In the genomic region with DNA sequence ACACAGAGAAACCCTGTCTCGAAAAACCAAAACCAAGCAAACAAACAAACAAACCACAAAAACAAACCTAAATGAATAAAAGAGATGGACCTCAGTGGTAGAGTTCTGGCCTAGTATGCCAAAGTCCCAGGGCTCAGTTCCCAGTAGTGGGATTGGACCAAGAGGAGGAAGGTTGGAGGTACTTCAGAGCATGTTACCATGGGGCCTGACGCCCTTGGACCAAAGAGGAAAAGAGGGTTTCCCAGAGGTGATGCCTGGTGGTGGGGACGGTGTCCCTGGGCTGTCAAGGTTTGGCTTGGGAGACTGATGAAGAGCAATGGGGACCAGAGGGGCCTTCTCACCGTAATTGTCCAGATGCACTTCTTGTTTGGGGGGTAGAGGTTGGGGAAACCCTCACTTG, we compare ENCODE assay signal across 9 mouse cellular contexts. TPM values are rescaled to one million over a fixed set of nuclear protein-coding genes. Genes with fewer than 3 reads are reported as not detected.
DNase-seq lines count a peak whose midpoint lies in the region; ATAC-seq lines count a peak whose summit lies in the region.
"Had no signal": no experiment of that assay in that cellular context is flagged by ENCODE, and none has a peak within 500 bp of the region (broad histone marks: within the 10 kb centered on the region; RNA-seq: fewer than 3 reads in every experiment).

No protein-coding gene starts in this region.

- no peaks in the 10 kb centered on the region for H3K27me3 ChIP-seq in kidney, embryonic 15.5 days
- H3K27me3 ChIP-seq in embryonic facial prominence, embryonic 13.5 days, result no peaks in the 10 kb centered on the region
- peaks cover 20% of the 10 kb centered on the region for H3K27me3 ChIP-seq in liver, embryonic 13.5 days

- ATAC-seq in kidney, embryonic 15.5 days (replicated peaks; ENCODE audit: low FRiP score), result no peak
- ATAC-seq in embryonic facial prominence, embryonic 13.5 days (ENCODE audit: insufficient number of reproducible peaks, insufficient read depth, low FRiP score, low TSS enrichment, low read depth), result no peak
- ATAC-seq in liver, embryonic 13.5 days (ENCODE audit: low read depth), result no peak
- ATAC-seq: inflammation-experienced regulatory T-cells, adult 6 months had no signal

- H3K4me3 ChIP-seq in kidney, embryonic 15.5 days (replicated peaks), result peak overlapping the region; percentile 43
- peak overlapping the region; percentile 43 for H3K4me3 ChIP-seq in embryonic facial prominence, embryonic 13.5 days
- H3K4me3 ChIP-seq in liver, embryonic 13.5 days (replicated peaks), result peak overlapping the region; percentile 16

- 52% methylated on average over 4 of the region's 4 CpGs for WGBS in kidney, embryonic 15.5 days
- 39% methylated on average over 4 of the region's 4 CpGs for WGBS in embryonic facial prominence, embryonic 13.5 days
- 82% methylated on average over 4 of the region's 4 CpGs for WGBS in liver, embryonic 13.5 days (ENCODE audit: insufficient replicate concordance)

- peak overlapping the region; percentile 31; the same call in 1 of the 2 replicates for H3K9ac ChIP-seq in kidney, embryonic 15.5 days
- peak overlapping the region; percentile 68 for H3K9ac ChIP-seq in embryonic facial prominence, embryonic 13.5 days
- H3K9ac ChIP-seq in liver, embryonic 13.5 days, result peak overlapping the region; percentile 29; the same call in 1 of the 2 replicates

- peaks cover 62% of the 10 kb centered on the region for H3K4me1 ChIP-seq in kidney, embryonic 15.5 days
- H3K4me1 ChIP-seq in embryonic facial prominence, embryonic 13.5 days, result peaks cover 64% of the 10 kb centered on the region
- peaks cover 64% of the 10 kb centered on the region for H3K4me1 ChIP-seq in liver, embryonic 13.5 days (replicated peaks)

- no peaks in the 10 kb centered on the region for H3K9me3 ChIP-seq in kidney, embryonic 15.5 days (replicated peaks)
- no peaks in the 10 kb centered on the region for H3K9me3 ChIP-seq in embryonic facial prominence, embryonic 13.5 days
- no peaks in the 10 kb centered on the region for H3K9me3 ChIP-seq in liver, embryonic 13.5 days (replicated peaks)
- H3K9me3 ChIP-seq: megakaryocyte, embryonic 14.5 days had no signal

- peak overlapping the region; percentile 96 for H3K27ac ChIP-seq in kidney, embryonic 15.5 days
- peak overlapping the region; percentile 99 for H3K27ac ChIP-seq in embryonic facial prominence, embryonic 13.5 days
- H3K27ac ChIP-seq in liver, embryonic 13.5 days, result 0 out of 2 replicates have a peak overlapping the region, but pooled peaks have one; percentile 13

- peak overlapping the region; percentile 56 for H3K4me2 ChIP-seq in kidney, embryonic 15.5 days
- H3K4me2 ChIP-seq in embryonic facial prominence, embryonic 13.5 days, result peak overlapping the region; percentile 72
- H3K4me2 ChIP-seq in liver, embryonic 13.5 days, result peak overlapping the region; percentile 32

- DNase-seq in kidney, postnatal 14 days, result no peak
- peak; percentile 34 for DNase-seq in NIH3T3 (ENCODE audit: low read depth)
- no peak for DNase-seq in liver, embryonic 13.5 days
- no peak for DNase-seq in retina, postnatal 1 day
- no peak for DNase-seq in frontal cortex, adult 2 months (ENCODE audit: extremely low spot score in 1 of 2, low spot score in 1 of 2)

- peaks cover 24% of the 10 kb centered on the region for H3K36me3 ChIP-seq in kidney, embryonic 15.5 days
- H3K36me3 ChIP-seq in embryonic facial prominence, embryonic 13.5 days, result peaks cover 30% of the 10 kb centered on the region
- peaks cover 7% of the 10 kb centered on the region; the same call in 1 of the 2 replicates for H3K36me3 ChIP-seq in liver, embryonic 13.5 days

RNA-seq across cellular contexts. Expression of gene Pcolce, which starts 3.5 kb away (rescaled TPM):
- 135 and 139 TPM in 2 replicates for polyA plus RNA-seq in kidney, embryonic 15.5 days (2015; fragmentation: Nextera tagmentation; extraction: Ambion mirVana)
- polyA plus RNA-seq in embryonic facial prominence, embryonic 13.5 days (2015; fragmentation: Nextera tagmentation; extraction: Ambion mirVana), result 122 and 135 TPM in 2 replicates
- 15.5 and 16.1 TPM in 2 replicates for polyA plus RNA-seq in liver, embryonic 13.5 days (2015; fragmentation: Nextera tagmentation; extraction: Ambion mirVana)
- polyA plus RNA-seq in frontal cortex, adult 2 months (2012; rRNA removed), result 14.3 and 17.0 TPM in 2 replicates

RNA-seq across cellular contexts. Expression of gene Mospd3, which starts 9.2 kb away (rescaled TPM):
- polyA plus RNA-seq in kidney, embryonic 15.5 days (2015; fragmentation: Nextera tagmentation; extraction: Ambion mirVana), result 26.6 and 30.2 TPM in 2 replicates
- 33.3 and 33.8 TPM in 2 replicates for polyA plus RNA-seq in embryonic facial prominence, embryonic 13.5 days (2015; fragmentation: Nextera tagmentation; extraction: Ambion mirVana)
- polyA plus RNA-seq in liver, embryonic 13.5 days (2015; fragmentation: Nextera tagmentation; extraction: Ambion mirVana), result 32.3 and 32.8 TPM in 2 replicates
- polyA plus RNA-seq in frontal cortex, adult 2 months (2012; rRNA removed), result 46.1 and 59.6 TPM in 2 replicates

RNA-seq across cellular contexts. Expression of gene Fbxo24, which starts 18.7 kb away (rescaled TPM):
- polyA plus RNA-seq in kidney, embryonic 15.5 days (2015; fragmentation: Nextera tagmentation; extraction: Ambion mirVana), result 0.16 and 0.17 TPM in 2 replicates
- polyA plus RNA-seq in embryonic facial prominence, embryonic 13.5 days (2015; fragmentation: Nextera tagmentation; extraction: Ambion mirVana), result 0.13 TPM in 1 of 2 replicates, not detected in the other
- 0.08 TPM in 1 of 2 replicates, not detected in the other for polyA plus RNA-seq in liver, embryonic 13.5 days (2015; fragmentation: Nextera tagmentation; extraction: Ambion mirVana)
- polyA plus RNA-seq in frontal cortex, adult 2 months (2012; rRNA removed), result 0.30 and 0.36 TPM in 2 replicates

RNA-seq across cellular contexts. Expression of gene Lrch4, which starts 18.9 kb away (rescaled TPM):
- polyA plus RNA-seq in kidney, embryonic 15.5 days (2015; fragmentation: Nextera tagmentation; extraction: Ambion mirVana), result 47.4 and 50.6 TPM in 2 replicates
- 31.5 and 33.9 TPM in 2 replicates for polyA plus RNA-seq in embryonic facial prominence, embryonic 13.5 days (2015; fragmentation: Nextera tagmentation; extraction: Ambion mirVana)
- polyA plus RNA-seq in liver, embryonic 13.5 days (2015; fragmentation: Nextera tagmentation; extraction: Ambion mirVana), result 24.8 and 32.0 TPM in 2 replicates
- 15.6 and 19.9 TPM in 2 replicates for polyA plus RNA-seq in frontal cortex, adult 2 months (2012; rRNA removed)

RNA-seq across cellular contexts. Expression of gene Gm20605, which starts 18.9 kb away (rescaled TPM):
- 10.4 and 13.1 TPM in 2 replicates for polyA plus RNA-seq in kidney, embryonic 15.5 days (2015; fragmentation: Nextera tagmentation; extraction: Ambion mirVana)
- 7.9 and 8.2 TPM in 2 replicates for polyA plus RNA-seq in embryonic facial prominence, embryonic 13.5 days (2015; fragmentation: Nextera tagmentation; extraction: Ambion mirVana)
- 3.4 and 4.1 TPM in 2 replicates for polyA plus RNA-seq in liver, embryonic 13.5 days (2015; fragmentation: Nextera tagmentation; extraction: Ambion mirVana)
- 13.3 and 14.4 TPM in 2 replicates for polyA plus RNA-seq in frontal cortex, adult 2 months (2012; rRNA removed)

Comparison
In these comparisons a context has a peak if more than half of its experiments do, and no peak if none do; other contexts are left out.
1. H3K27ac ChIP-seq: peak in every context shown above with its lines; median percentile 99 in embryonic facial prominence, embryonic 13.5 days; 96 in kidney, embryonic 15.5 days; 13 in liver, embryonic 13.5 days.